Mouse (Mus musculus): ENCODE results near the gene Ltc4s.

DNA sequence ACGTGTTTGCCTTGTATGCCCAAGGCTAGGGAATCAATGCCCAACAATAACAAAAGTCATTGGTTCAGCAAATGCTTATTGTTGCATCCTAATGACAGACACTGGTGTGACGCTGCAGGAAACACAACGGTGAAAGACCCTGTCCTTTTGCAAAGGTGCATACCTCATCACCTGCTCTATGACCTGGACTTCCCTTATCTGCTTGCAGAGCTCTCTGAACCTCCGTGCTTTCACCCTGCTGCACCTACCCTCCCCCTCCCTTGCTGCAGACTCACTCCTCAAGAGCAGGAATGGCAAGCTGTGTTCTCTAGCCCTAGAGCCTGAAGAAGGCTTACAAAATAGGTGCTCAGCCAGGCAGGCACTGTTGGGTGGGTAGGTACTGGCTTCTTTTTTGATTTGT is 43.6 kb downstream of the Ltc4s start:
- TF ChIP-seq CTCF (IDR thresholded peaks at IDR 0.05; ENCODE audit: borderline replicate concordance, insufficient read depth, low read depth, low read length) (no peak), POLR2A (IDR thresholded peaks at IDR 0.05; ENCODE audit: borderline replicate concordance, insufficient read depth, low read length) (no peak)

Measured in cerebellum, adult 2 months (tissue).